Mouse (Mus musculus) adrenal gland, adult (tissue): ENCODE measurements around the gene Pde9a.
"Not testable (repeated sequence)": the region's sequence is repeated elsewhere in the genome, so short reads cannot be mapped to it uniquely, and the experiment has no call there.

Experiments
- DNase-seq, 2 experiments: peaks; one replicate each; pipeline ENCODE4 v3.0.0; 2022 to 2023; ENCODE audit warnings: low spot score in 1 of 2; ENCODE audit not compliant: inconsistent age in 2 of 2

The Pde9a gene

DNA sequence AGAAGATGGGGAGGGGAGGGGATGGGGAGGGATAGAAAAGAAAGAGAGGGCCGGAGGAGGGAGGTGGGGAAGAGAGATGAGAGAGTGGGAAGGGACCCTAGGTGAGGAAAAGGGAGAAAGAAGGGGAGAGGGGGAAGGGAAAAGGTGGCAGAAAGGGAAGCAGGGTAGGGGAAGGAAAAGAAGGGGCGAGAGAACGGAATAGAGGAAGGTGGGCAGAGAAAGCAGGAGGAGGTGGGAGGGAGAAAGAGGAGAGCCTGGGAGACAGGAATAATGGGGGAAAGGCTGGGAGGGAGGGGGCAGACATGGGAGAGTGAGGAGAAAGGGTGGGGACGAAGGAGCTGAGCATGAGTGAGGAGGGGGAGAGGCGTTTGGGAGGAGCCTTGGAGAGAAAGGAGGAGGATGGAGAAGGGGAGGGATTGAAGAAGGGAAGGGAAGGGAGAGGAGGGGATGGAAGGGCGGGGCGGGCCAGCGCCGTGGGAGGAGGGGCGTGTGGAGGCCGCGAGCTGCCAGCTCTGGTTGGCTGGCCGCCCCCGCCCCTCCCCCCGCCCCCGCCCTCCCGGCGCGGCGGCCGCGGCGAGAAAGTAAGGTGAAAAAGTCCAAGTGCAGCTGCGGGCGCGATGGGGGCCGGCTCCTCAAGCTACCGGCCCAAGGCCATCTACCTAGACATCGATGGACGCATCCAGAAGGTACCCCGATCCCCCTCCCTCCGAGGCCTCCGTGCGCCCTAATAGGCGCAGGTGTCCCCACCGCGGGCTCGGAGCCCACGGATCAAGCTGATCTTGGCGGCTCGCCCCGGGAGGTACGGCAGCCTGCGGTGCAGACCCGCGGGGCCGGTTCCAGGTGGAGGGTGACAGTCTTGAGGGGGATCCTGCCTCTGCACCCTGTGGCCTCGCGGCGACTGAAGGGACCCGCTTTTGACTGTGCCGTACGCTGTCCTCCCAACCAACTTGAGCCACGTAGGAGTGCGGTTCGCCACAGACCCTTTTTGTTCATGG is at the start of gene Pde9a:
Pde9a (plus strand) TSS at position 540 of the 995 bp plus-strand sequence.
- DNase-seq = peak; percentile 68 to 82

DNA sequence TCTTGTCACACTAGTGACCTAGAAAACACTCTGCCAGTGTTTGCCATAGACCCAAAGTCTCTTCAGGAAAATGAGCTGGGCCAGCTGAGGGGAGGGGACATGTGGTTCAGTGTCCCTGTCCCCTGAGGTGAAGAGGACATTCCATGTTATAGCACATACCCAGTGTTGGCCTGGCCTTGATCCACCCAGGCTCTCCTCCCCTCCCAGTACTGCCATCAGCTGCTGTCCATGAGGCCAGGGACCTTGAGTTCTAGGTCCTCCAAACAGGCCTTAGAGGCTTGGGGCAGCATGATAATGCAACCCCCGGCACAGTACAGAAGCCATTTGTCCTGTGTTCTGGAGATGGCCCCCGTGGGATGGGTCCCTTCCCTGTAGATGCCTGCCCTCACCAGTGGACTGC is 46.2 kb upstream of the Pde9a start:
- peak; percentile 26 to 59 for DNase-seq

DNA sequence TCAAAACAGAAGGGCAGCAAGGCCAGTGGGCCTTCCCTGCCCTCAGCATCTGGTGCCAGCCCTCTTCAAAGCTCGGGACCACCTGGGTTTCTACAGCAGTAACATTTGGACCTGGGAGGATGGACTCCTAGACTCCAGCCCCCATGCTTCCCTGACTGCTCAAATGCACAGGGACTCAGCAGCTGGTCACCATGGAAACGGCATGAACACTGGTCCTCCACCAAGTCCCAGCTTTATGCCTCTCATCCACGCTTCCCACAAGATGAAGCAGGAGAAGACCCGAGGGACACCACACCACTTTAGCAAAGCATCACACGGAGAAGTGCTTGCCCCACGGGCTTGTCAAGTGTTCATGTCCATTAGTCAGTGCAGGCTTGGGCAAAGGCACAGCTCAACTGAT is 43.8 kb upstream of the Pde9a start:
- no peak for DNase-seq

DNA sequence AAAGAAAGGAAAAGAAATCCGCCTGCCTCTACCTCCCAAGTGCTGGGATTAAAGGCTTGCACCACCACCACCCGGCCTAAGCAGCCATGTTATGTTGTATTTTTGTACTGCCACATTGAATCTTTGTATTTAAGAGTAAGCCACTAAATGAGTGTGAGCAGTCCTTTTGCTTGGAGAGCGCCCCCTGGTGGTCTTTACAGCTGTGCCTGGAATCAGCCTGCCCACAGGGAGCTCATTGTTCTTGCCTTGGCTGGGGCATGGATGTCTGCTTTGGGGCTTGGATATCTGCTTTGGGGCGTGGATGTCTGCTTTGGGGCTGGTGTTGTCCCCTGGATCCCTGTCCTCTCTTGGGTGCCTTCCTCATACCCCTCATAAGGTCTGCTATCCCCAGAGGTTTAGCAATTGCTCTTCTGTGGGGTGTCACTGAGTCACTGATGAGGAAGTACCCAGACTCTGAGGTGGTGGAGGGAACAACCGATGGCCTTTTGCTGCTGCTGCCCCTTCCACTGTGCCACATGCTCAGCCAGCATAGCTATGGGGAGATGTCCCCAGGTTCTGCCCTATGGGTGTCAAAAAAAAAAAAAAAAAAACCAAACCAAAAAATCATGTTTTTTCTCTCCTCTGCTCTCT is 41.7 kb upstream of the Pde9a start:
- peak; percentile 68 to 90 for DNase-seq

DNA sequence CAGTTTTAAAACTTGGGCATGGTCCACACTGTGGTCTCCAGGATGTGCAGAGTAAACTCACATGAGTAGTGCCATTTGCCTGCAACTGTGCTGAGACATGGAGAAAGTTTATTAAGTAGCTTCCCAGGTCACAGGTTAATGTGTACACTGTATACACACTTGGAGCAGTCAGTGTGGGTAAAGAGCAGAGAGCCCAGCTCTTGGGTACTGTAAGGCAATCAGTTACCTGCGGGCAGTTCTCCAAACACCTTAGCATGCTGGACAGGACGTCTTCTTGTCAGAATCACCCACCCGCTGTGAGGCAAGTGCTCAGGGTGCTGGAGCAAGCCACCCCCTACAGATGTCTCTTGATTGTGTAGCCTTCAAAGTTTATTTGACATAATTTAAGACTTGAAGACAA is 41.2 kb upstream of the Pde9a start:
- DNase-seq = no peak

DNA sequence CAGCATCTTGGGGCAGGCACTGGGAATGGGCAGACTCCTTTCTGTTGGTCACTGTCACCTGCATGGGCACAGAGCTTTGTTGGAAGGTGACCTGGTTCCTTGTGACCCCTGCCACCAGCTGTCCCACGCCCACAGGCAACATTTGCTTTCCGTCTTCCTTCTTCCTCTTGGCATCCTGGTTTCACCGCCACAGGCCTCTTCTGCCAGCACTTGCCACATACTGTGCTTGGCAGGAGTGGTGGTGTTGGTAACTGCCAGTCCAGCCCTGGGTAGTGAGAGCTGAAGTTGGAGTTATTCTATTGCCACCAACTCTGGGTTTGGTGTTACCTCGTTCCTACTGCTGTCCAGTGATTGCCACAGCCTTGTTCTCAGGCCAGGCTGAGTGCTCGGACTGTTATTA is 37.9 kb upstream of the Pde9a start:
- no peak for DNase-seq

DNA sequence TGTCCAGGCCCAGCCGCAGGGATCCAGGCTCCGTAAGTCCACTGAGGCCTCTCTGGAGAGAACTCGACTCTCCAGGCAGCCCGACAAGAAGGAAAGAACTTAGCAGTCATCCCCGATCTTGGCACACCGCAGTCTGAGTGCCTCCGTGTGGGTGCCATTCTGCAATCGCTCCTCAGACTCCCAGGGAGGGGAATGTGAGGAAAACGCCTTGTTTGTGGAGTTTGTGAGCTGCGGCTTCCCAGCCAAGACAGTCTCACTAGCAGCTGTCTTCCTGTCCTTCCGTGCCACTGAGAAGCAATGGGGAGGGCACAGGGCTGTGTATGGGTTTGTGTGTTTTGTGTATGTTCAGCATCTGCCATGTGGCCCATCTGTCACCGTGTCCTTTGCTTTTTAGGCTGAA is 36.6 kb upstream of the Pde9a start:
- DNase-seq = no peak

DNA sequence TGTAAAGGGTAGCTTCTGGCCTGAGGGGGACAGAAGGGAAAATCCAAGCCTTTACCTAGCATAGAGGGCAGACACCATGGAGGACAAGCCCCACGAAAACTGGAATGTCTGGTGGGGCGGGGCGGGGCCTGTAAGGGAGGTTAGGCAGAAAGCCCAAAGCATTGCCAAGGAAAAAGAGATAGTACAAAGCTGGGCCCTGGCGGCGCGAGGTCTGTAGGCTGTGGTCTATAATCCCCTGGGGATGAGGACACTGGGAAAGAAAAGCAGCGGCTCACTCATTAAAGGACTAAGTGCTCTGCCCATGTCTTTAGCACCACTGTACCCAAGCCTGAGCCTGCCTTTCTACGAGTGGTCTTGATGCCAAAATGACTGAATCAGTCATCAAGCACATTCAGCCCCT is 34.0 kb upstream of the Pde9a start:
- no peak for DNase-seq

DNA sequence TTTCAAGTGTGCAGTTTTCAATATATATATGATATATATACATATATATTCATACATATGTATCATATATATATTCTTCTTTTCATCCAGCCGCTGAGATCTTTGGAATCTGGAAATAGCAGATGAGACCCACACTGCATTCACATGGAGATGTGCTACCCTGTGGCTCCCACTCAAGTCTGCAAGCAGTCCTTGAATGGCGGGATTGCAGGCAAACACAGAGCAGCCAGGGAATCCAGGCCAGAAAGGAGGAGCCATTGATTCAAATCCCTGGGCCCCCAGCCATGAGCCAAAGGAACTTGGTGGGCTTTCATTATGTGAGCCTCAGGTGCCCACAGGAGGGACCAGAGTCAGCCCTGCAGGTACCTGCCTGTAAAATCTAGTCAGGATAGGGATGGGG is 32.8 kb upstream of the Pde9a start:
- DNase-seq = no peak

DNA sequence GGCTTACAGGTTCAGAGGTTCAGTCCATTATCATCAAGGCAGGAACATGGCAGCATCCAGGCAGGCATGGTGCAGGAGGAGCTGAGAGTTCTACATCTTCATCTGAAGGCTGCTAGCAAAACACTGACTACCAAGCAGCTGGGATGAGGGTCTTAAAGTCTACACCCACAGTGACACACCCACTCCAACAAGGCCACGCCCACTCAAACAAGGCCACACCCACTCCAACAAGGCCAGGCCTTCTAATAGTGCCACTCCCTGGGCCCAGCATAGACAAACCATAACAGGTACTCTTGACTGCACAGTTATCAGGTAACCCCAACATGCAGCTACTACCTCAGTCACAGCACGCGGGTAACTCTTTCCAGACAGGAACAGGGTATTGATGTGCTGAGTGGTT is 31.3 kb upstream of the Pde9a start:
- DNase-seq = not testable (repeated sequence)

DNA sequence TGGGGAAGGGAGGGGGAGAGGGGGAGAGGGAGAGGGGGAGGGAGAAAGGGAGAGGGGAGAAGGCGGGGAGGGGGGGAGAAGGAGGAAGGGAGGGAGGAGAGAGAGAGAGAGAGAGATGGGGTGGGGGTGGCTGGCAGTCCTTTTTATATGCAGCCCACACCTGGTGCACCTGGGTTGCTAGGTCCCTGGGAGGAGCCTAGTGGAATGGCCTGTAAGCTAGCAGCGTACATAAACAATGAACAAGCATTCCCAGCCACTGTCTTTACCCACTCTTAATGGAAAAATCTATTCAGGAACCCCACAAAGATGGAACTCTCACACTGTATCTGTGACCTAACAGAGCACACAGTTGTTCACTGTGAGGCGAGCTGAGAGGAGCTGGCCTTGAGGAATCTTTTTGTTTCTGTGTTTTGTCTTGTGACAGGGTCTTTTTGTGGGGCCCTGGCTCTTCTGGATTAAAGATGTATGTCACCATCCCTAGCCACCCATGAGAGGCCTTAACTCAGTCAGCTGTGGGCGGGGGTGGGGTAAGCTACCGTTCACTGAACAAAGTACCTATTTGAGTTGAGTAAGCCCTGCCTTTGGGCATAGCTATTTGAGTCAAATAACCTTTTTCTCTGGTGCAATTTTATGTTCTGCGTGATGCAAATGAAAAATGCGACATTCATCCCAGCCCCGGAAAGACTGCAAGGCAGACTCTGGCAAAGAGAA is 30.1 kb upstream of the Pde9a start:
- no peak for DNase-seq

DNA sequence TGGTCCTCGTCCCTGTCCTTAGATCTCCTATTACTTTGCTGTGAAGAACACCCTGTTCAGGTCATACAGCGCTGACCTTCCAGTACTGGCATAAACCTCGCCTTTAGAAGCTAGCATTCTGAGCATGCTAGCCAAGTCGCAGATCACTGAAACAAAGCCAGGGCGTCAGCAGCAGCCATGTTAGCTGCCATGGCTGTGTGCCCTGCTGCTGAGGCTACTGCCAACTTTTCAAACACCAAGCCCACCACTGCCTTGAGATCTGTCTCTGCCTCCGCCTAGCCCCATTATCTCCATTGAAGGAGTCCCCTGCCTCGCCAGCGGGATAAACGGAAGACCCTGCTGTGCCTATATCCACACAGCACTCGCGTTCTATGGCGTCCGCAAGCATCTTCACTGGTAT is 25.4 kb upstream of the Pde9a start:
- DNase-seq = no peak

DNA sequence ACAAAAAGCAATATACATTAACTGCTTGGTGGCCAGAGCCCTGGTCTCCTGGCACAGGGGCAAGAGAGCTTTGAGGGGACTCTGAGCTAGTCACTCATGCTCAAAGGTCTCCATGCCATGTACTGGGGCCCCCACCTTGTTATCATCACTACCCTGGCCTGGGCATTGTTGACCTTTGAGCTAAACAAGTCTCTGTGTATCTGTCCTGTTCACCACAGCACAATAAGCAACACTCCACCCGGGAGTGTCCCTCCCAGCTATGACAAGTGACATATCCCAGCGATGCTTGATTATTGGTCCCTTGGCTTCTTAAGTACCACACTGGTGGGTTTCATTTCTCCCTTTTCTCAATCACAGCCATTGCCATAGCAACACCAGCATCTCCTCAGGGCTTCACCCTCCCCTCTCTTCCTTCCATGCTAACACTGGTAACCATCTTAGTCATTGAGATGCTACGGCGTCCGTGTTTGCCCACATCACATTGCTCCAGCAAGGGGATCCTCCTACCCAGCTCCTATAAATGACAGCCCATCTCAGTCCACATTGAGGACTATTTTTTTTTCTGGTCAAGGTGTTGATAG is 20.3 kb upstream of the Pde9a start:
- DNase-seq = no peak

DNA sequence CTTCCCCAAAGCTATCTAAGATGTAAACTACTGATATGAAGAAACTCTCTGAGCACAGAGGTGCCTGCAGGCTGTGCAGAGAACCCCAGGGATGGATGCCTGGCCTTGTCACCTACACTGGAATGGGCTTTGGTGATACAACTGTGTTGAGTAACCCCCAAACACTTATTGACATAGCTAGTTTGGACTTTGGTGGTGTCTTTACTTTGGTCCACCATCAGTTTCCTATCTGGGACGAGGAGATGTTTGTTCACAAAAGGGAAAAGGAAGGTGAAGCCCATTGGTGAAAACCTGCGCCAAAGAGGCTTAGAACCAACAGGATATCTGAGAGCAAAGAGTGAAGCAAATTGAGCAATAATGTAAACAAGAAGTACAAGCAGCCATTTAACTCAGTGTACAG is 15.8 kb upstream of the Pde9a start:
- no peak for DNase-seq

DNA sequence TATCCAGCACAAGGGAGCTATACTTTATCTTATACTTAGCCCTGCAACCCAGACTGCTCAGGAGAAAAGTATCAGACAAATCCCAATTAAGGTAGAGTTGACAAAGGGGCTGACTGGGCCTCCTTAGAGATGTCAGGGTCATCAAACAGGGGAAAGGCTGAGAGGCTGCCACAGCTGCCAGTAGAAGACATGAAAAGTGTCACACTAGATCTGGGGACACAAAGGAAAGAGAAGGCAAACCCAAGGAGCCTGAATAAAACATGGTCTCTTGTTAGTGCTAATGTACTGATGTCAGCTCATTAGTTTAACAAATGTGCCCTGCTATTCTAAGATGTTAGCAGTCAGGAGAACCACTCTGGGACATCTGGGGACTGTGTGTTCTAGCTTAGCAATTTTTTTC is 15.1 kb upstream of the Pde9a start:
- DNase-seq = peak in 1 of 2 experiments; percentile 71

DNA sequence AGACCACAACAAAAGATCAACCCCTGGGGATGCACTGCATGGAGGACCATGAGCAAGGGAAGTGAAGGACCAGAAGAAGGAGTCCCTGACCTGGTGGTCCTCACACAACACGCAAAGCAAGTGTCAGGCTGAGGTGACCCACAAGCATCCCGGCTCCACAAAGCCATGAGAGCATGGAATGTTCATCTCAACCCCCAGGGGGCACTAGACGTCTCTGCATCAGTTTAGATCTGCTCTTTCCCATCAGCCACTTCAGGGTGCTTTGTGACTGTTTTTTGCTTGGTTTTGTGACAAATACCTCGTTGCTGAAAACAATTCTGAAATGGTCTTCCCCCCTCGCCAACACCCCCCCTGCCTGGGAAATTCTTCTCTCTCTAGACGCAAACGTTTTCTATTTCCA is 8.0 kb upstream of the Pde9a start:
- peak; percentile 45 to 80 for DNase-seq

DNA sequence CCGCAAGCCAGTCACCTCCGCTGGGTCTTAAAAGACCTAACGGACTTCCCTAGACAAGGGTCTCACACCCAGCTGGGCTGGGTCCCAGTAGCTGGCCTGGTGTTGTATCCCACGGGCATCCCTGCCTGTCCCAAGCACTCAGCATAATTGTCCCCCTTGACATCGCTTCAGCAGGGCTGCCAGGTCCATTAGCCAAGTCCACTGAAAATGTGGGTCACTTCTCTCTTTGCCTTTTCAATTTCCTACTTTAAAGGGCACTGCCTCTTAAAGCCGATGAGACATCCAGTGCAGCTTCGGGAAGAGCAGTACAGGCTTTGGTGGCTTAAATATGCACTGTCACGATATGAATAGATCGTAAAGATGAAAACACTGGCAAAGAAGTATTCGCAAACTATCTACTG is 7.6 kb upstream of the Pde9a start:
- no peak for DNase-seq

DNA sequence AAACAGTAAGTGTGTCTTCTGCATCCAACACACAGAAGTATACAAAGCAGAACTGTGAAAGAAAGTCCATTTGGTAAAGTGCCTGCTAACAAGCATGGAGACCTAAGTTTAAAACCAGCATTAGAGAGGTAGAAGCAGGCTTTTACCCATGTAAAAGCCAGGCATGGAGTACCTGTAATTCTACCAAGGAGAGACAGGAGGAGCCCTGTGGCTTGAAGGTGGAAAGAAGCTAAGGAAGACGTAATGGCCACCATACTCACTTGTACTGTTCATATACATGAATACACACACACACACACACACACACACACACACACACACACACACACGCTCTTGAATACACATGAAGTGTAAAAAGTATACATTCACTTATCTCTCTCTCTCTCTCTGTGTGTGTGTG is 6.9 kb upstream of the Pde9a start:
- DNase-seq = no peak

DNA sequence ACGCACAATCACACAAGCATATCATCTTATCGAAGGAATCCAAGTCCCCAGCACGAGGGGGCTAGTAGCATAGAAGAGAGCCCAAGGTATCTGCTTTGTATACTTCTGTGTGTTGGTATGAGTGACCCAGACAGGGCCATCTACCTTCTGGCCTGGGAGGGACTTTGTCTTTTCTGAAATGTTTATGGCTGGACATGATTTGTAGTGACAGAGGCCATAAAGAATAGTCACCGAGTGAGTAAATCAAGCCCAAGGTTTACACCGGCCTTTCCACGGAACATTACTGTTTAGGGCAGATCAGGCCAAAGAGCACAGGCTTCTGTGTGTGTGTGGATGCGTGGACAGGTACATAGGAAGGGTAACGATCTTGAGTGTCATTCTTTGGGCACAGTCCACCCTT is 6.1 kb upstream of the Pde9a start:
- DNase-seq = peak in 1 of 2 experiments; percentile 71

DNA sequence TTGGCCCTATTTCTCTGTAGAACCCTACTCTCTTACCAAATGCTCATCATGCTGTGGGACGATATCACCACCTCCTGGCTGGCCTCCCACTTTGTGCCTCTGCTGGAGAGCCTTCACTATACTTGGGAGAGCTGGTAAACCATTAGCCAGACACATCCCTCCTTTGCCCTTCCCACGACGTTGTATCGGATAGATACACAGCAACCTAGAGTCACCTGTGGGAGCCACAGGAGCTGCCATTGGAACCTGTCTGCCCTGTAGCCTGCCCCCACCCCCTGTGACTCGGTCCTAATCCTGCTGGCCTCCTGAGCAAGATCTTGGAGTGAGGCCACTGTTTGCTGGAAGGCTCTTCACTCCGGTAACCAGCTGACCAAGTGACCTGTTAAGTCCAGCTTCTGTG is 2.7 kb upstream of the Pde9a start:
- peak in 1 of 2 experiments; percentile 32 for DNase-seq

DNA sequence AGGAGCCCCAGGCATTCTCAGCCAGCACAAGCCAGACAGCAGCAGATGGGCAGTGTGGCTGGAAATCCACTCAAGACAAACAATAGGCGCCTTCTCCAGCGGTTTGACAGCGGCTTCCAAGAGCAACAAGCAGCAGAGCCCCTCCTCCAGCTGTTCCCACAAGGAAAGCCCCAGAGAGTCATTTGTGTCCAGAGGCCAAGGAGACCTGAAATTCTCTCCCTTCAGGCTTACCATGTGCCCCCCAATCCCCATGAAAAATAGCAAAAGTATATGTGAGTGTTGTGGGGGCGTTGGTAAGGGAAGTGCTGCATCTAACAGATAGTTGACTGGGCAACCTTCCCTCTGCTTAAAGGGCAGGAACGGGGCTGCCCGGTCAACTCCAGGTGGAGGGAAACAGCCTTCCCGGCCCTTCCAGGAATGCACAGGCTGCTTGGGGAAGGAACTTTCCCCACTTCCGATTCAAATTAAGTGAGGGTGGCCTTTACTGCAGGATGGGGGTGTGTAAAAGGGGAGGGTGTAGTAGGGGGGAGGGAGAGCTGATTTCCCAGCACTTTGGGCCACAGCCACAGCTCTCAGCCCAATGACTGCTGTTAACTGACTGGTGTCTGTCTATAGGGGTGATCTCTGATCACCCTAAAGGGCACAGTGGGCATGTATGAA is 912 bp upstream of the Pde9a start:
- no peak for DNase-seq
